Mouse (Mus musculus): ENCODE results near the gene Gzmn. TPM values are rescaled to one million over a fixed set of nuclear protein-coding genes. Genes with fewer than 3 reads are reported as not detected.

Gene Gzmn
- not detected for polyA plus RNA-seq (2015; fragmentation: Illumina TruSeq; extraction: RNeasy Lipid Tissue Mini Kit (QIAGEN cat#74804); ENCODE audit: low read depth, low replicate concordance)

GRCm38 (mm10) chr14:56174499-56174898, at the start of gene Gzmn:
Gzmn (minus strand) TSS chr14:56174599.

GRCm38 (mm10) chr14:56211317-56211716, 36.9 kb upstream of the Gzmn start, which contains the start of gene Gzmf:
Gzmf (minus strand) TSS chr14:56211417.

GRCm38 (mm10) chr14:56159479-56159878, 14.9 kb downstream of the Gzmn start, which contains the start of gene Gzmg:
Gzmg (minus strand) TSS chr14:56159579.

GRCm38 (mm10) chr14:56132508-56132907, 41.9 kb downstream of the Gzmn start, which contains the start of gene Gzmd:
Gzmd (minus strand) TSS chr14:56132608.

GRCm38 (mm10) chr14:56120525-56120924, 53.9 kb downstream of the Gzmn start, which contains the start of gene Gzme:
Gzme (minus strand) TSS chr14:56120625.

Other genes starting within 250 kb of the Gzmn start
- not detected for gene Cma1, start 229.9 kb downstream of the Gzmn start, polyA plus RNA-seq (2015; fragmentation: Illumina TruSeq; extraction: RNeasy Lipid Tissue Mini Kit (QIAGEN cat#74804); ENCODE audit: low read depth, low replicate concordance)
- not detected for gene Cma2, start 223.6 kb downstream of the Gzmn start, polyA plus RNA-seq (2015; fragmentation: Illumina TruSeq; extraction: RNeasy Lipid Tissue Mini Kit (QIAGEN cat#74804); ENCODE audit: low read depth, low replicate concordance)
- gene Mcpt1, start 156.6 kb downstream of the Gzmn start, polyA plus RNA-seq (2015; fragmentation: Illumina TruSeq; extraction: RNeasy Lipid Tissue Mini Kit (QIAGEN cat#74804); ENCODE audit: low read depth, low replicate concordance) = not detected
- not detected for gene Mcpt9, start 144.1 kb downstream of the Gzmn start, polyA plus RNA-seq (2015; fragmentation: Illumina TruSeq; extraction: RNeasy Lipid Tissue Mini Kit (QIAGEN cat#74804); ENCODE audit: low read depth, low replicate concordance)
- gene Mcpt2, start 132.6 kb downstream of the Gzmn start, polyA plus RNA-seq (2015; fragmentation: Illumina TruSeq; extraction: RNeasy Lipid Tissue Mini Kit (QIAGEN cat#74804); ENCODE audit: low read depth, low replicate concordance) = not detected
- not detected for gene Mcpt4, start 112.3 kb downstream of the Gzmn start, polyA plus RNA-seq (2015; fragmentation: Illumina TruSeq; extraction: RNeasy Lipid Tissue Mini Kit (QIAGEN cat#74804); ENCODE audit: low read depth, low replicate concordance)
- not detected for gene Mcpt8, start 89.3 kb downstream of the Gzmn start, polyA plus RNA-seq (2015; fragmentation: Illumina TruSeq; extraction: RNeasy Lipid Tissue Mini Kit (QIAGEN cat#74804); ENCODE audit: low read depth, low replicate concordance)
- not detected for gene Ctsg, start 72.0 kb downstream of the Gzmn start, polyA plus RNA-seq (2015; fragmentation: Illumina TruSeq; extraction: RNeasy Lipid Tissue Mini Kit (QIAGEN cat#74804); ENCODE audit: low read depth, low replicate concordance)
- gene Gzme, start 54.0 kb downstream of the Gzmn start, polyA plus RNA-seq (2015; fragmentation: Illumina TruSeq; extraction: RNeasy Lipid Tissue Mini Kit (QIAGEN cat#74804); ENCODE audit: low read depth, low replicate concordance) = not detected
- gene Gzmd, start 42.0 kb downstream of the Gzmn start, polyA plus RNA-seq (2015; fragmentation: Illumina TruSeq; extraction: RNeasy Lipid Tissue Mini Kit (QIAGEN cat#74804); ENCODE audit: low read depth, low replicate concordance) = not detected
- gene Gzmg, start 15.0 kb downstream of the Gzmn start, polyA plus RNA-seq (2015; fragmentation: Illumina TruSeq; extraction: RNeasy Lipid Tissue Mini Kit (QIAGEN cat#74804); ENCODE audit: low read depth, low replicate concordance) = not detected
- gene Gzmf, start 36.8 kb upstream of the Gzmn start, polyA plus RNA-seq (2015; fragmentation: Illumina TruSeq; extraction: RNeasy Lipid Tissue Mini Kit (QIAGEN cat#74804); ENCODE audit: low read depth, low replicate concordance) = not detected
- gene Gzmc, start 60.1 kb upstream of the Gzmn start, polyA plus RNA-seq (2015; fragmentation: Illumina TruSeq; extraction: RNeasy Lipid Tissue Mini Kit (QIAGEN cat#74804); ENCODE audit: low read depth, low replicate concordance) = not detected
- gene Gzmb, start 87.7 kb upstream of the Gzmn start, polyA plus RNA-seq (2015; fragmentation: Illumina TruSeq; extraction: RNeasy Lipid Tissue Mini Kit (QIAGEN cat#74804); ENCODE audit: low read depth, low replicate concordance) = not detected
- gene Atp12a, start 190.5 kb upstream of the Gzmn start, polyA plus RNA-seq (2015; fragmentation: Illumina TruSeq; extraction: RNeasy Lipid Tissue Mini Kit (QIAGEN cat#74804); ENCODE audit: low read depth, low replicate concordance) = 0.15 TPM
- 1.9 TPM for gene Rnf17, start 228.0 kb upstream of the Gzmn start, polyA plus RNA-seq (2015; fragmentation: Illumina TruSeq; extraction: RNeasy Lipid Tissue Mini Kit (QIAGEN cat#74804); ENCODE audit: low read depth, low replicate concordance)

Data from brain, adult 10 weeks (tissue).